Mouse (Mus musculus) CD4-positive, CD25-positive, alpha-beta regulatory T cell, adult 2 months (primary cell): ENCODE results near the gene Pogk.

Source experiments
- DNase-seq: peaks from one replicate; pipeline ENCODE4 v3.0.0-alpha.2; 2012; ENCODE audit warnings: low read depth, low spot score

The Pogk gene

GRCm38 (mm10) chr1:166379013-166379629, 30.5 kb downstream of the Pogk start, which contains the start of gene Tada1:
Gene Tada1 (plus strand): TSS chr1:166379097.
- DNase-seq = peak; percentile 97

GRCm38 (mm10) chr1:166378431-166379012, 31.1 kb downstream of the Pogk start:
- DNase-seq = no peak

- DNase-seq = no peak
These were observed 32.5 kb downstream of the Pogk start for GRCm38 (mm10) chr1:166377171-166377570.

- DNase-seq = no peak
These were observed 46.5 kb downstream of the Pogk start for GRCm38 (mm10) chr1:166363122-166363521.

- DNase-seq = no peak
These were observed 47.0 kb downstream of the Pogk start for GRCm38 (mm10) chr1:166362659-166363058.

- no peak for DNase-seq
These were observed 47.8 kb downstream of the Pogk start for GRCm38 (mm10) chr1:166361842-166362241.

- no peak for DNase-seq
These were observed 48.8 kb downstream of the Pogk start for GRCm38 (mm10) chr1:166360896-166361295.

- DNase-seq = peak; percentile 89
These were observed 49.4 kb downstream of the Pogk start for GRCm38 (mm10) chr1:166360157-166360855.

- no peak for DNase-seq
These were observed 59.9 kb downstream of the Pogk start for GRCm38 (mm10) chr1:166349751-166350150.

GRCm38 (mm10) chr1:166349341-166349740, 60.3 kb downstream of the Pogk start:
- no peak for DNase-seq

- no peak for DNase-seq
These were observed 62.8 kb downstream of the Pogk start for GRCm38 (mm10) chr1:166346906-166347305.

GRCm38 (mm10) chr1:166345602-166346001, 64.1 kb downstream of the Pogk start:
- no peak for DNase-seq

GRCm38 (mm10) chr1:166344300-166345077, 65.2 kb downstream of the Pogk start:
- DNase-seq = no peak

- no peak for DNase-seq
These were observed 66.1 kb downstream of the Pogk start for GRCm38 (mm10) chr1:166343586-166343985.

- DNase-seq = no peak
These were observed 67.1 kb downstream of the Pogk start for GRCm38 (mm10) chr1:166342539-166342938.

GRCm38 (mm10) chr1:166342060-166342459, 67.6 kb downstream of the Pogk start:
- no peak for DNase-seq

- no peak for DNase-seq
These were observed 70.6 kb downstream of the Pogk start for GRCm38 (mm10) chr1:166339110-166339509.
